Mouse (Mus musculus) forebrain, postnatal 0 days (tissue): Measurements from ENCODE around the gene Slc25a54. TPM values are rescaled to one million over a fixed set of nuclear protein-coding genes. Genes with fewer than 3 reads are reported as not detected.

Experiments
- ATAC-seq: fragments of 200-750 bp; cut with Nextera tagmentation; 2 replicates; pipeline ENCODE4 v1.8.0; 2017; ENCODE audit warnings: mild to moderate bottlenecking, moderate library complexity
- DNase-seq: peaks from one replicate; pipeline ENCODE4 v3.0.0-alpha.2; 2015
- H3K27ac ChIP-seq: fragments of 300-500 bp; sonication (generic); 2 replicates; pipeline ENCODE4 v1.5.1; 2014; ENCODE audit warnings: low read depth, mild to moderate bottlenecking, antibody characterized with exemption, low read length, moderate library complexity, mixed read lengths
- H3K27me3 ChIP-seq: fragments of 300-500 bp; sonication (generic); 2 replicates; pipeline ENCODE4 v1.6.1; 2014; ENCODE audit warnings: mild to moderate bottlenecking, low read length, mixed read lengths; ENCODE audit not compliant: insufficient read depth
- H3K36me3 ChIP-seq: fragments of 300-500 bp; sonication (generic); 2 replicates; pipeline ENCODE4 v1.6.1; 2014; ENCODE audit warnings: mild to moderate bottlenecking, moderate library complexity; ENCODE audit not compliant: insufficient read depth
- H3K4me1 ChIP-seq: fragments of 300-500 bp; sonication (generic); 2 replicates; pipeline ENCODE4 v1.6.1; 2014; ENCODE audit warnings: antibody characterized with exemption; ENCODE audit not compliant: insufficient read depth
- H3K4me2 ChIP-seq: fragments of 300-500 bp; sonication (generic); 2 replicates; pipeline ENCODE4 v1.6.1; 2014; ENCODE audit warnings: low read depth, mild to moderate bottlenecking, moderate library complexity
- H3K4me3 ChIP-seq: fragments of 300-500 bp; sonication (generic); 2 replicates; pipeline ENCODE4 v1.5.1; 2014; ENCODE audit warnings: low read depth, low read length, mixed read lengths
- H3K9ac ChIP-seq: fragments of 300-500 bp; sonication (generic); 2 replicates; pipeline ENCODE4 v1.6.1; 2014; ENCODE audit warnings: mild to moderate bottlenecking
- H3K9me3 ChIP-seq: fragments of 300-500 bp; sonication (generic); 2 replicates; pipeline ENCODE4 v1.6.1; 2016; ENCODE audit warnings: low read length
- CTCF ChIP-seq: sonication (generic); IDR thresholded peaks from 2 replicates; pipeline ENCODE4 v1.5.1; 2016; ENCODE audit warnings: antibody characterized with exemption, control low read depth, low read depth
- WGBS: fragments of 180-500 bp; shearing (Covaris S2); extraction: QIAGEN DNeasy Blood & Tissue Kit; methylation state at CpG from one replicate; pipeline ENCODE4 v1.1.7; 2014; 5-methylcytosine and 5-hydroxymethylcytosine counted together
- polyA plus RNA-seq: library from polyadenylated mRNA; unstranded; fragments of >200 nt; fragmentation: Nextera tagmentation; extraction: Ambion mirVana; gene quantifications from 2 replicates; pipeline ENCODE4 v1.2.1, GENCODE M21; 2015
- total RNA-seq: library from RNA; depleted of rRNA; stranded (reverse); fragments of >200 nt; gene quantifications from 2 replicates; pipeline ENCODE4 v1.2.3, GENCODE M21; 2014

Slc25a54 gene
- total and polyA plus RNA-seq, 2 experiments from 2014 or later: not detected

DNA sequence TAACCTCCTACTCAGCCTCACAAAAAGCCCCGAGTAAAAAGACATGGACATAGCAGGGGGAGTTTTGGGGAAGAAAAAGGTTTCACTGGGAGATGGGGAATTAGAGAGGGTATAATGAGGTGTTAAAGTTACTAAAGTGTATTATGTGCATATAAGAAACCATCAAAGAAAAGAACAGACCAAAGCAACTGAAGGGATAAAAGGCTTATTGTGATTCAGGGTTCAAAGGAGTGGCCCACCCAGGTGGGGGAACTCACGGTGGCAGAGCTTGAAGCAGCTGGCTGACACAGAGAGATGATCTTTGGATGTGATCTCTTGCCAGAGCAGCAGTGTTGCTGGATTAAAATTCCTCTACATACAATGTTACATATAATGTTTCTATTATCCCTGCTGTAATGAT, 8.2 kb downstream of the Slc25a54 start:
- TF ChIP-seq CTCF: no peak
- H3K9ac ChIP-seq: no peak overlapping the region
- no peaks in the 10 kb centered on the region for H3K36me3 ChIP-seq
- no peak overlapping the region for H3K4me2 ChIP-seq
- H3K4me1 ChIP-seq: no peaks in the 10 kb centered on the region
- H3K9me3 ChIP-seq: no peaks in the 10 kb centered on the region
- H3K27ac ChIP-seq: no peak overlapping the region
- ATAC-seq (no peak), DNase-seq (no peak)
- H3K4me3 ChIP-seq: no peak overlapping the region
- H3K27me3 ChIP-seq: no peaks in the 10 kb centered on the region
- 7% methylated on average over 2 of the region's 2 CpGs for WGBS

DNA sequence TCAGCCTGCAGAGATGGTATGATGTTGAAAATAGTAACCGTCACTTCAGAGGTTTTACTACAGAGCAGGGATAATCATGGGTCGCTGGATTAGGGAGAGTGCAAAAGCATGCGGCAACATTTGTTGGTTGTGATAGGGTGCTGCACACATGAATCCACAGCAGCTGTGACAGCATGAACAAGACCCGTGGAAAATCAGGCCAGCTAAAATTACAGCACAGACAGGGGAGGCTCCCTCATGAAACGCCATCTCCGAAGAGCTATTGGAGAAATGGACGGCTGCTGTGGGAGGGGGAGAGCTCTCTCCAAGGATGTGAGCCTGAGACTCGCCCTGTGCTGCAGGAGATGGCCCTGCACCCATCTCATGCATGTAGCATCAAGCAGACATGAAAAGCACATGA, 24.4 kb downstream of the Slc25a54 start:
- 65% methylated on average over 8 of the region's 8 CpGs for WGBS
- no peak overlapping the region for H3K4me3 ChIP-seq
- no peak overlapping the region for H3K27ac ChIP-seq
- H3K4me1 ChIP-seq: no peaks in the 10 kb centered on the region
- no peak overlapping the region for H3K9ac ChIP-seq
- no peak for TF ChIP-seq CTCF
- DNase-seq: no peak
- ATAC-seq: peak; percentile 42; the same call in 1 of the 2 replicates
- no peak overlapping the region for H3K4me2 ChIP-seq
- H3K27me3 ChIP-seq: no peaks in the 10 kb centered on the region
- no peaks in the 10 kb centered on the region for H3K9me3 ChIP-seq
- H3K36me3 ChIP-seq: no peaks in the 10 kb centered on the region

GRCm38 (mm10) chr3:109117136-109117535, 36.9 kb downstream of the Slc25a54 start:
- Histone ChIP-seq H3K27ac (no peak overlapping the region), H3K4me3 (no peak overlapping the region), H3K9ac (no peak overlapping the region), H3K9me3 (no peaks in the 10 kb centered on the region), H3K4me2 (no peak overlapping the region), H3K27me3 (no peaks in the 10 kb centered on the region), H3K4me1 (no peaks in the 10 kb centered on the region), H3K36me3 (no peaks in the 10 kb centered on the region)
- no peak for TF ChIP-seq CTCF
- DNase-seq: no peak
- ATAC-seq: no peak

DNA sequence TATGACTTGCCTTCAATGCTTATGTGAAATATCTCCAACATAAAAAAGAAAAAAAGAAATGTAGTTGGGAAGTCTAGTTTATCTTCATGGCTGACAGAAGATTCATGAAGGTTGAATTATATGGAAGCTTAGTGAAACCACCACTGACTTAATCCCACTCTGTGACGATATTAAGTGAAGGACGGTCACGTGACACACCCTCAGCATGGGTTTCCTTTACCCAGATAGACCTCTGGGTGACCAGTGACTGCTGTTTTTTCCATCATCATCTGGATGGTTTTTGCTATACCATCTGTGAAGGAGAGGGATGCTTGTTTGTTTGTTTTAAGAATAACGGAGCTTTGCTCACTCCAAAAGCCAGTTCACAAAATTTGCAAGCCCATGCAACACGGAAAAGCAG, 39.3 kb downstream of the Slc25a54 start:
- H3K4me1 ChIP-seq: peaks cover 4% of the 10 kb centered on the region; the same call in 1 of the 2 replicates
- H3K36me3 ChIP-seq: no peaks in the 10 kb centered on the region
- no peak overlapping the region for H3K4me2 ChIP-seq
- no peak overlapping the region for H3K4me3 ChIP-seq
- DNase-seq (no peak), ATAC-seq (no peak)
- no peaks in the 10 kb centered on the region for H3K9me3 ChIP-seq
- no peak overlapping the region for H3K9ac ChIP-seq
- no peak for TF ChIP-seq CTCF
- 75% methylated on average over 5 of the region's 5 CpGs for WGBS
- H3K27ac ChIP-seq: no peak overlapping the region
- H3K27me3 ChIP-seq: no peaks in the 10 kb centered on the region

DNA sequence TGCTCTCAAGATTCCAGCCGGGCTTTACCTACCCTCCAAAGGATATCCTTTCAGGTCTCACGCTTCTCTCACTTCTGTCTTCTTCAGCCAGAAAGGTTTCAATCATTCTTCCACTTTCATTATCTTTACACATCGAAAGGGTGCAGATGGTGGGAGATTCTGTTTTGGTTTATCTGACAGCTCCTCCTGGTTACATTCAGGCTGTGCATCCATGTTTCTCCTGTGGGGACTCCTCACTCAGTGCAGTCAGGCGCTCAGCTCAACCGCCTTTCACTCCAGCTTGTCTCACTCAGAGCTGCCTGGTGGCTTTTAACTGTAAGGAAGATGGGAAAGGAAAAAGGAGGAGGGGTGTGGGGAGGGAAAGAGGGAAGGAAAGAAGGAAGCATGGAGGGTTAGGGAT, 39.7 kb downstream of the Slc25a54 start:
- DNase-seq (peak; percentile 49), ATAC-seq (peak; percentile 84)
- peaks cover 4% of the 10 kb centered on the region; the same call in 1 of the 2 replicates for H3K4me1 ChIP-seq
- WGBS: 60% methylated on average over 5 of the region's 5 CpGs
- no peaks in the 10 kb centered on the region for H3K9me3 ChIP-seq
- H3K4me2 ChIP-seq: no peak overlapping the region
- H3K36me3 ChIP-seq: no peaks in the 10 kb centered on the region
- H3K4me3 ChIP-seq: no peak overlapping the region
- no peak overlapping the region for H3K27ac ChIP-seq
- H3K9ac ChIP-seq: no peak overlapping the region
- no peaks in the 10 kb centered on the region for H3K27me3 ChIP-seq
- no peak for TF ChIP-seq CTCF

- no peaks in the 10 kb centered on the region for H3K36me3 ChIP-seq
- peak; percentile 76 for ATAC-seq
- H3K4me2 ChIP-seq: peak within 1 kb of the TSS; percentile 98
- H3K27ac ChIP-seq: peak within 1 kb of the TSS; percentile 50; the same call in 1 of the 2 replicates
- H3K27me3 ChIP-seq: no peaks in the 10 kb centered on the region
- peak; percentile 42 for DNase-seq
- TF ChIP-seq CTCF: no peak
- H3K4me1 ChIP-seq: peaks cover 4% of the 10 kb centered on the region; the same call in 1 of the 2 replicates
- H3K4me3 ChIP-seq: peak within 1 kb of the TSS; percentile 70
- H3K9me3 ChIP-seq: no peaks in the 10 kb centered on the region
- 3% methylated on average over 41 of the region's 49 CpGs for WGBS
- H3K9ac ChIP-seq: peak within 1 kb of the TSS; percentile 84
Observed at GRCm38 (mm10) chr3:109122641-109123530, 42.6 kb downstream of the Slc25a54 start, which contains the start of gene Slc25a24. Gene Slc25a24 (plus strand): TSS chr3:109123149.

GRCm38 (mm10) chr3:109123531-109123981, 43.3 kb downstream of the Slc25a54 start:
- peak; percentile 29 for DNase-seq
- no peaks in the 10 kb centered on the region for H3K36me3 ChIP-seq
- H3K9me3 ChIP-seq: no peaks in the 10 kb centered on the region
- H3K4me3 ChIP-seq: peak overlapping the region; percentile 70
- 10% methylated on average over 8 of the region's 8 CpGs for WGBS
- ATAC-seq: no peak
- H3K27ac ChIP-seq: 0 out of 2 replicates have a peak overlapping the region, but pooled peaks have one; percentile 50
- peaks cover 4% of the 10 kb centered on the region; the same call in 1 of the 2 replicates for H3K4me1 ChIP-seq
- peak overlapping the region; percentile 84 for H3K9ac ChIP-seq
- peak overlapping the region; percentile 98 for H3K4me2 ChIP-seq
- no peak for TF ChIP-seq CTCF
- H3K27me3 ChIP-seq: no peaks in the 10 kb centered on the region
